Mouse (Mus musculus): ENCODE data around the gene Olfr419.

The Olfr419 gene

DNA sequence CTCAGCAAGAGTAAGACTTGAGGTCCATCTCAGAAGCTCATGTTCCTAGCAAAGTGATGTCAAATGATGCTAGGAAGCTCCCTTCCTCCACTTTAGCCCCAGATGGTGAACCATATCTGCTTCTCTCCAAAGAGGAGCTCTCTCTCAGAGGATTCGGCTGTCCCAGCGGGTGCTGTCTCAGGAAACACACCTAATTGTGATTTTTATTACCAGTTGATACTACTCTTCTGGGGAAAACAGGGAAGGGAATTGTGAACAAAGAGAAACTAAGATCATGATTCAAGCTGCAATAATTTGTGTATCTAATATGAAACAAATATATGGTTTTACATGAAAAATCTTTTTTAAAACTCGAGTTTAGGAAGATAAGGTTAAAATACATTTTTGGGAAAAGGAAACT lies at the start of gene Olfr419:
Olfr419 (minus strand) TSS at position 101 of the 400 bp plus-strand sequence.
- no peak for DNase-seq

DNA sequence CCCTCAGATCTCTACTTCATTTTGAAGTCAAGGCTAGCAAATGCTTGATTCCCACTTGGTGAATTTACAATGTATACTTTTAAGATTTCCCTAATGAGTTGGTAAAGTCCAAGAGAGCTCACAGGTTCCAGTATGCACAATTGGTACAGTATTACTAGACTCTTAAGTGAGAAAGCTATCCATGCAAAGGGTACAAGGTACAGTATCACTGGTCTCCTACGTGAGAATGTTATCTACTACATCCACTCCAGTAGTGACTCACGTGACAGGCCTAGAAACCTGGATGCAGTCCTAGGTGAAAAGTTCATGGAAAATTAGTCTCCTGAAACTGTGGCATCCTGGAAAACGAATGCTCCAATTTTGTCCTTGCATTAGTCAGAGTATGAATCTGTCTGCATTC lies 18.8 kb upstream of the Olfr419 start:
- no peak for DNase-seq

DNA sequence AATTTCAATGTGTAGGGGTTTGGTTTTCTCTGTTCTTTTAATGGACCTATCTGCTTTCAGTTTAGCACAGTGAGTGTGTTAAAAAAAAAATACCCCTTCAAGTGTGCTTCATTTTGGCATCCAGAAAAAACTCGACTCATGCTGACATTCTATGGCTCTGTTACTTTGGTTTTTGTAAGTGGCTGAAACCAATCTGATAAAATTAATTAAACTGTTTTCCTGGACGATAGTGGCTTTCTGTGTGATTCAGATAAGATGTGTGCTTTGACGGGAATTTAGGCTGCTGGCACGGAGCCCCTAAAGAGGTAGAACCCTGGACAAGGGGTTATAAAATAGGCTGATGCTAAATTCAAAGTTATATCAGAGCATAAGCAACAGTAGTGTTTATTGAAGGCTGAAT lies 17.3 kb upstream of the Olfr419 start:
- DNase-seq: no peak

DNA sequence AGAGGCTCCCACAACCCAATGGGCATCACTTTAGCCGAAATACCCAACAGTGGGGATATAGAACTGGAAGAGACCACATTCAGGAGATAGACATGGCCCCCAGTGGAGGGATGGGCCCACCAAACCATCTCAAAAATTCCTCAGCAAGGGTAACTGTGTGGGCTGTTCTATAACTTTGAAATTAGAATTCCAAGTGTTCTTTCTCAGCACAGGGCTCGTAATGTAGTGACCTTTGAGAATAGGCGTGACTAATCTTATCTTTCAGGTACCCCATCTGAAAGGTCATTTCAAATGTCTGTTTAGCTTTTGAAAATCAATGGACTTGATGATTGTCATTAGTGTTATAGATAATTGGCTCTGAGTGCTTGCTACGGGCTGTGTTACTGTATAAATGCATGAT lies 16.0 kb upstream of the Olfr419 start:
- DNase-seq: no peak

DNA sequence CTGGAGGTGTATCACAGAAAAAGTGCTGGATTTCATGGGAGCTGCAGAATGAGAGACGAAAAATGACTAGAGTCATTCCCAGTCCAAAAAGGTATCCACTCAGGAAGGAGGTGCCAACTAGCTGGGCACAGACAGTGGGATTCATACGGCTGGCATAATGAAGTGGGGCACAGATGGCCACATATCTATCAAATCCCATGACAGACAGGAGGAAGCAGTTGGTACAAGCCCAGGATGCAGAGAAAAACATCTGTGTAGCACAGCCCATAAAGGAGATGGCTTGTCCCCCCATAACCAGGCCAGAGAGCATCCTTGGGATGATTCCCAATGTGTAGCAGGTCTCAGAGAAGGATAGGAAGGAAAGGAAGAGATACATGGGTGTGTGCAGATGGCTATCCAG lies 1.5 kb downstream of the Olfr419 start:
- no peak for DNase-seq

DNA sequence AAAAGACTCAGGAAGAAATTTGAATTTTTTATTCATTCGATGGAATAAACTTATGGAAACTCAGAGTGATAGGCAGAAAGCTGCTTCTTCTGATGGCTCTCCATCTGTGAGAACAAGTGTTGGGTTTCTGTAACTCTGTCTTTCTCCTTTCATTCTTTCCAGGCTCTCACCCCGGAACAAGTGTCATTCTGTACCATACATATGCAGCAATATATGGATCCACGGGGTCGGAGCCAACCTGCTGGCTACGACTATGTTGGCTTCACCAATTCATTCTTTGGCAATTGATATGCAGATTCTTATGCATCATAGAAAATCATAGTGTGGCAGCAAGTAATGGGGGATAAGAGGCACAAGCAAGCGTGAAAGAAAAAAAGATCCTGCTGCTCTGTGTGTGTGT lies 4.7 kb downstream of the Olfr419 start:
- DNase-seq: no peak

DNA sequence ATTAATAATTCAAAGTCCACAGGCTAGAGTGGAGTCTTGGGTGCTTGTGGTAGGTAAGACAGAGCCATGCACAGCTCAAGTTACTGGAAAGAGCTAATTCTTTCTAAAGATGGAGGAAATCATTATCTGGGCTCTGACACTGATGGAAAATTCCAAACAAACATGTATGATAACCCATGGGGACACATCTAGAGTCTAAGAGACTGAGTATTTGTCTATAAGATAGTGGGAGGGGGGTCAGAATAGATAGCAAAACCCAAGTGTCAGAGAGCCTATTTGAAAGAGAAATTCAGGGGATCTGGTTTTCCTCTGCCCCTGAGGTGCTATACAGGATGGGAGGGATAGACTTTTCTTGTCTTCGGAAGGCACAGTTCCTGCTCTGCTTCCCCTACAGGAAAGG lies 5.8 kb downstream of the Olfr419 start:
- DNase-seq: no peak

DNA sequence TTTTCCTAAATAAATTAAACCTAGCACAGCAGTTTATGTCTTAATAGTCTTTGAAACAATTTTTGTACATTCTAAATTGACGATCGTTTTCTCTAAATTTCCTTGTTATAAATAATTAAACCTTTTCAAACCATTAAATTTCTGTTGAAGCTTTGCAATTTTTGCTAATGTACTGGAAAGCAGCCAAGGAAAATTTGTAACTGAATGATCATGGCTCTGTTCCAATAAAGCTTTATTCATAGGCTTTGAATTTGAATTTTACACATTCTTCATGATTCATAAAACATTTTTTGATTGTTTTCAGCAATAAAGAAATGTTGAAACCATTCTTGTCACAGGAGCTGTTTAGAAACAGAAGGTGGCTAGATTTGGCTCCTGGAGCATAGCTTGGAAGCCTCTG lies 7.2 kb downstream of the Olfr419 start:
- no peak for DNase-seq

DNA sequence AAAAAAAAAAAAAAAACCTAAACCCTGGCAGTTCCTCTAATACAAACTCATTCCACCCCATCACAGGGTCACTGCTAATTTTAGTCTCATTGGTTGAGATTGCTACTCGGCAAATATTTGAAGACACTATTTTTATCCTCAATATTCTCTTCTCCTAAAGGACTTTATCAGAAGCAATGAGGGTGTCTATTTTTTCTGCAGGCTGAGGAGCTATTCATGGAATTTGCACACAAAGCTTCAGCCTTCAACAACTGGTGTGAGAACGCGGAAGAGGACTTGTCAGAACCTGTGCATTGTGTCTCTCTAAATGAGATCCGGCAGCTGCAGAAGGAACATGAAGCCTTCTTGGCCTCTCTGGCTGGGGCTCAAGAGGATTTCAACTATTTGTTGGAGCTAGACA lies 11.9 kb downstream of the Olfr419 start:
- DNase-seq: no peak

DNA sequence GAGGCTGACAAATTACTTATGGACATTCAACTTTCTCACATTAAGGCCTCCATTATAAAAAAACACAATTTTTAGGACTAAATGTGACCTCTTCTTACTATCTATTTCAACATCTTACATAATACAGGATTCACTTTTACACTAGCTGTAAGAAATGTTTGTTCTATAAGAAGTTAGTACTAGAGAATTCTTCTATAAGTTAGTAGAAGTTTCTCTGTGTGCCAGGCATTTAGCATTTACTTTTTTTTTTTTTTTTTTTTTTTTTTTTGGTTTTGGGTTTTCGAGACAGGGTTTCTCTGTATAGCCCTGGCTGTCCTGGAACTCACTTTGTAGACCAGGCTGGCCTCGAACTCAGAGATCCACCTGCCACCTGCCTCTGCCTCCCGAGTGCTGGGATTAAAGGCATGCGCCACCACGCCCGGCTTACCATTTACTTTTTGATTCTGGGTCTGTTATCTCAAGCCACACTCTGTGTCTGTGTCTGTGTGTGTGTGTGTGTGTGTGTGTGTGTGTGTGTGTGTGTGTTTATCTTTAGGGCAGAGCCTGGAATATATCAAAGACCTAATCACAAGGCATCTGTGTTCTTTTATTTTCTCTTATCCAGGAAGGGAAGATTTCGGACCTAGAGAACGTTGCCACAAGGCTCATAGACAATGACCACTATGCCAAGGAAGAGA lies 35.2 kb downstream of the Olfr419 start:
- DNase-seq: no peak

DNA sequence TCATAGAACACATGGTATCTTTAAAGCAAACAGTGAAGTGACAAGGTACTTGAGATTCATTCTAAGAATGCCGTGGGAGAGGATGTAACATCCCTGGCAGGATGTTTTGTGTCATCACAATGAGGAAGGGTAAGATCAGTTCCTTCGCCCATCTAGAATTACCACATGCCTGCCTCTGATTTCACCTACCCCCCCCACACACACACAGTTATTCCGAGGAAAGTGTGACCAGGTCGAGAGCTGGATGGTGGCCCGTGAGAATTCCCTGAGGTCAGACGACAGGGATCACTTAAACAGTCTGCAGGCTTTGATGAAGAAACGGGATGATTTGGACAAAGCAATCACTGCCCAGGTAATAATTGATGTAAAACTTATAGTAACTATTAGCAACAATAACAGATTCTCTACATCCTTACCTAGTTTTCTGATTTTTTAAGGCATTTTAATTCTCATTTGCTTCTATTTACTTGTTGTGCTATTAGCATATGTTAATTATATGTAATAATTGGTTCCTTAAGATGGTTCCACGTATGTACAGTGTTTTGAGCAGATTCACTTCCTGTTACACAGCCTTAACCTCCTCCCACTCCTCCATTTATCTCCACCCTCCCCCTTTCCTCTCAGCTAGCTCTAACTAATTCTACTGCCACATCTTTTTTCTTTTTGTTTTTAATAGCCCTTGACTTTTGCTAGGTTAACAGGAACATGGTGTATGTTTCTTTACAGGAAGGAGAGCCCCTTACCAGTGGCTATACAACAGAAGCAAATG lies 36.4 kb downstream of the Olfr419 start:
- no peak for DNase-seq

DNA sequence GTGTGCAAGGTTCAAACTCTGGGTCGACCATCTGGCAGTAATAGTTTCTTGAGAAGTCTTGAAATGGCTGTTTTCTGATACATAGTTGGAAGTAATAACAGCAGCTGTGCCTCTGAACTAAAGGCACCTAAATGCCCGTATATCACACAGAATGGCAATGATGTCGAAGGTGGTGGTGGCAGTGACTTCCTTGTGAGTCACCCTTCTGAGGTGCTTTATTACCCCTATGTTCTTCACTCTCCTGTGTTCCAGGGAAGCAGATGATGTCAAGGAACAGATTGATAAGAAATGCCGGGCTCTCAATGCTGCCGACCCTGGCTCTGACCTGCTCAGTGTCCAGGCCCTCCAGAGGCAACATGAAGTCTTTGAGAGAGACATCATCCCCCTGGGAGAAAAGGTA lies 39.6 kb downstream of the Olfr419 start:
- no peak for DNase-seq

DNA sequence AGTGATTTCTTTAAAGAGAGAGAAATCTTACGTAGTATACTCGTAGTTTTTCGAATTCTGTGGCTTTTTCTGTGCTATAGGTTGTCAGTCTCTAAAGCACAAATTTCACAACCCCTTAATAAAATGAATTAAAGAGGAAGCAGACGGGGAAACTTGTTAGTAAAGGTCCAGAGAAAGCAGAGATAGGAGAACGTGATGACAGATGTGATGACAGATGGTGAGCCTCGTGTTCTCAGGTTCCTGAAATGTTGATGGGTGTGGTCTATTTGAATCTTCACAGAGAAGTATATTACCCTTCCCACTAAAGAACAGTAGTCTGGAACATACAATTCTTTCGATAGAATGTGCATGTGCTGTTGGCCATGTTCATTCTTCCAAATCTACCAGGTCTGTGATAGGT lies 47.2 kb downstream of the Olfr419 start:
- no peak for DNase-seq

All from cerebellum, adult 18-20 months (tissue).